Mouse (Mus musculus) midbrain, embryonic 13.5 days (tissue): Measurements from ENCODE around the gene Pdcd1lg2. TPM values are rescaled to one million over a fixed set of nuclear protein-coding genes. Genes with fewer than 3 reads are reported as not detected.

Experiments used
- ATAC-seq: fragments of 200-750 bp; cut with Nextera tagmentation; 2 replicates; pipeline ENCODE4 v1.8.0; 2017; ENCODE audit warnings: mild to moderate bottlenecking, moderate TSS enrichment, moderate library complexity
- H3K27ac ChIP-seq: fragments of 300-500 bp; sonication (generic); 2 replicates; pipeline ENCODE4 v1.5.1; 2015; ENCODE audit warnings: inconsistent platforms, mild to moderate bottlenecking, moderate library complexity
- H3K27me3 ChIP-seq: fragments of 300-500 bp; sonication (generic); 2 replicates; pipeline ENCODE4 v1.6.1; 2015; ENCODE audit warnings: mild to moderate bottlenecking, inconsistent platforms
- H3K36me3 ChIP-seq: fragments of 300-500 bp; sonication (generic); 2 replicates; pipeline ENCODE4 v1.6.1; 2015; ENCODE audit warnings: mild to moderate bottlenecking, inconsistent platforms
- H3K4me1 ChIP-seq: fragments of 300-500 bp; sonication (generic); replicated peaks from 2 replicates; pipeline ENCODE4 v1.6.1; 2015; ENCODE audit warnings: inconsistent platforms
- H3K4me2 ChIP-seq: fragments of 300-500 bp; sonication (generic); replicated peaks from 2 replicates; pipeline ENCODE4 v1.6.1; 2015; ENCODE audit warnings: moderate library complexity, mild to moderate bottlenecking, inconsistent platforms
- H3K4me3 ChIP-seq: fragments of 300-500 bp; sonication (generic); replicated peaks from 2 replicates; pipeline ENCODE4 v1.5.1; 2015; ENCODE audit warnings: mild to moderate bottlenecking, inconsistent platforms
- H3K9ac ChIP-seq: fragments of 300-500 bp; sonication (generic); replicated peaks from 2 replicates; pipeline ENCODE4 v1.6.1; 2015; ENCODE audit warnings: mild to moderate bottlenecking, inconsistent platforms
- H3K9me3 ChIP-seq: fragments of 300-500 bp; sonication (generic); 2 replicates; pipeline ENCODE4 v1.6.1; 2016; ENCODE audit warnings: mild to moderate bottlenecking, inconsistent platforms
- WGBS: fragments of 180-500 bp; shearing (Covaris S2); methylation state at CpG from one replicate; pipeline ENCODE4 v1.1.7; 2015; 5-methylcytosine and 5-hydroxymethylcytosine counted together
- polyA plus RNA-seq: library from polyadenylated mRNA; unstranded; fragments of >200 nt; fragmentation: Nextera tagmentation; extraction: Ambion mirVana; gene quantifications from 2 replicates; pipeline ENCODE4 v1.2.1, GENCODE M21; 2015

Gene Pdcd1lg2
- polyA plus RNA-seq, 1 experiment from 2014 or later: 0.09 TPM

GRCm38 (mm10) chr19:29481578-29481977 lies 70.9 kb downstream of the Pdcd1lg2 start:
- ATAC-seq: no peak
- H3K9me3 ChIP-seq: no peaks in the 10 kb centered on the region
- H3K27me3 ChIP-seq: no peaks in the 10 kb centered on the region
- H3K36me3 ChIP-seq: no peaks in the 10 kb centered on the region
- WGBS: 66% methylated on average over 6 of the region's 6 CpGs
- H3K4me2 ChIP-seq: no peak overlapping the region
- H3K4me1 ChIP-seq: peaks cover 10% of the 10 kb centered on the region
- H3K9ac ChIP-seq: no peak overlapping the region
- H3K4me3 ChIP-seq: no peak overlapping the region
- no peak overlapping the region for H3K27ac ChIP-seq

GRCm38 (mm10) chr19:29482148-29482547 lies 71.4 kb downstream of the Pdcd1lg2 start:
- no peak for ATAC-seq
- Histone ChIP-seq H3K9ac (no peak overlapping the region), H3K9me3 (no peaks in the 10 kb centered on the region), H3K4me3 (no peak overlapping the region), H3K27me3 (no peaks in the 10 kb centered on the region), H3K36me3 (no peaks in the 10 kb centered on the region), H3K4me1 (peaks cover 10% of the 10 kb centered on the region), H3K27ac (no peak overlapping the region), H3K4me2 (no peak overlapping the region)
- 67% methylated on average over 5 of the region's 5 CpGs for WGBS

DNA sequence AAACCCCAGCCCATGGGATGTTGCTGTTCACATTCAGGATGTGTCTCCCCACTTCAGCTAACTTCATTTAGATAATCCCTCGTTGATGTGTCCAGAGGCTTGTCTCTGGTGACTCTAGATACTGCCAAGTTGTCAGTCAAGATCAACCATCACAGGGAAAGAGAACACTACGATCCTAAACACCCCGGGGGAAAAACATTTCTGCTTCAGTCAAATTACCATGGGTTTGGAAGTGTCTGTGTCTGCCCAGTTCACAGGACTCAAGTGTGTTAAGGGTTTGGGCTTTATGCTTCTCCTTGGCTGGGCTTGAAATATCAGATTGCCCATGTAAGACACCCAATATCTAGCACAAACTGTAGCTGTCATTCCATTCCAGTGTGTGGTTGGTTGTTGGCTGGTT lies 71.9 kb downstream of the Pdcd1lg2 start:
- Histone ChIP-seq H3K4me1 (peaks cover 10% of the 10 kb centered on the region), H3K36me3 (no peaks in the 10 kb centered on the region), H3K4me2 (no peak overlapping the region), H3K4me3 (no peak overlapping the region), H3K9me3 (no peaks in the 10 kb centered on the region), H3K9ac (no peak overlapping the region), H3K27me3 (no peaks in the 10 kb centered on the region), H3K27ac (no peak overlapping the region)
- 55% methylated on average over 3 of the region's 3 CpGs for WGBS
- ATAC-seq: no peak

GRCm38 (mm10) chr19:29483386-29483785 lies 72.7 kb downstream of the Pdcd1lg2 start:
- Histone ChIP-seq H3K4me1 (peaks cover 10% of the 10 kb centered on the region), H3K9ac (no peak overlapping the region), H3K4me3 (no peak overlapping the region), H3K36me3 (no peaks in the 10 kb centered on the region), H3K27me3 (no peaks in the 10 kb centered on the region), H3K9me3 (no peaks in the 10 kb centered on the region), H3K27ac (no peak overlapping the region), H3K4me2 (no peak overlapping the region)
- no peak for ATAC-seq
- 78% methylated on average over 2 of the region's 2 CpGs for WGBS

GRCm38 (mm10) chr19:29484537-29484936 lies 73.8 kb downstream of the Pdcd1lg2 start:
- Histone ChIP-seq H3K9me3 (no peaks in the 10 kb centered on the region), H3K9ac (no peak overlapping the region), H3K27ac (no peak overlapping the region), H3K36me3 (no peaks in the 10 kb centered on the region), H3K4me1 (peaks cover 10% of the 10 kb centered on the region), H3K4me3 (no peak overlapping the region), H3K27me3 (no peaks in the 10 kb centered on the region), H3K4me2 (no peak overlapping the region)
- no peak for ATAC-seq
- 72% methylated on average over 2 of the region's 2 CpGs for WGBS

- no peaks in the 10 kb centered on the region for H3K36me3 ChIP-seq
- no peaks in the 10 kb centered on the region for H3K27me3 ChIP-seq
- no peak overlapping the region for H3K9ac ChIP-seq
- peaks cover 10% of the 10 kb centered on the region for H3K4me1 ChIP-seq
- no peak for ATAC-seq
- H3K9me3 ChIP-seq: no peaks in the 10 kb centered on the region
- 88% methylated on average over 3 of the region's 3 CpGs for WGBS
- H3K4me3 ChIP-seq: no peak overlapping the region
- H3K4me2 ChIP-seq: no peak overlapping the region
- no peak overlapping the region for H3K27ac ChIP-seq
Measured at GRCm38 (mm10) chr19:29485257-29485948, 74.7 kb downstream of the Pdcd1lg2 start.

GRCm38 (mm10) chr19:29486545-29487206 lies 76.0 kb downstream of the Pdcd1lg2 start:
- Histone ChIP-seq H3K27me3 (no peaks in the 10 kb centered on the region), H3K9me3 (no peaks in the 10 kb centered on the region), H3K27ac (no peak overlapping the region), H3K4me3 (no peak overlapping the region), H3K4me1 (peaks cover 10% of the 10 kb centered on the region), H3K9ac (no peak overlapping the region), H3K4me2 (no peak overlapping the region), H3K36me3 (no peaks in the 10 kb centered on the region)
- 85% methylated on average over 7 of the region's 7 CpGs for WGBS
- no peak for ATAC-seq

GRCm38 (mm10) chr19:29487326-29488072 lies 76.8 kb downstream of the Pdcd1lg2 start:
- no peak overlapping the region for H3K4me2 ChIP-seq
- H3K4me1 ChIP-seq: peaks cover 4% of the 10 kb centered on the region
- 90% methylated on average over 14 of the region's 14 CpGs for WGBS
- H3K27ac ChIP-seq: no peak overlapping the region
- ATAC-seq: no peak
- H3K9ac ChIP-seq: no peak overlapping the region
- H3K27me3 ChIP-seq: no peaks in the 10 kb centered on the region
- H3K4me3 ChIP-seq: no peak overlapping the region
- H3K36me3 ChIP-seq: no peaks in the 10 kb centered on the region
- no peaks in the 10 kb centered on the region for H3K9me3 ChIP-seq

- Histone ChIP-seq H3K9me3 (no peaks in the 10 kb centered on the region), H3K27me3 (no peaks in the 10 kb centered on the region), H3K4me2 (no peak overlapping the region), H3K4me3 (no peak overlapping the region), H3K36me3 (no peaks in the 10 kb centered on the region), H3K27ac (no peak overlapping the region), H3K9ac (no peak overlapping the region), H3K4me1 (no peaks in the 10 kb centered on the region)
- ATAC-seq: no peak
- 78% methylated on average over 6 of the region's 6 CpGs for WGBS
Measured at GRCm38 (mm10) chr19:29488073-29488390, 77.3 kb downstream of the Pdcd1lg2 start.

- Histone ChIP-seq H3K27me3 (no peaks in the 10 kb centered on the region), H3K36me3 (no peaks in the 10 kb centered on the region), H3K4me2 (no peak overlapping the region), H3K9ac (no peak overlapping the region), H3K4me3 (no peak overlapping the region), H3K9me3 (no peaks in the 10 kb centered on the region), H3K27ac (no peak overlapping the region), H3K4me1 (no peaks in the 10 kb centered on the region)
- no peak for ATAC-seq
- WGBS: 78% methylated on average over 10 of the region's 10 CpGs
Measured at GRCm38 (mm10) chr19:29488420-29488819, 77.7 kb downstream of the Pdcd1lg2 start.

GRCm38 (mm10) chr19:29489785-29490284 lies 79.1 kb downstream of the Pdcd1lg2 start:
- WGBS: 87% methylated on average over 3 of the region's 3 CpGs
- no peak for ATAC-seq

DNA sequence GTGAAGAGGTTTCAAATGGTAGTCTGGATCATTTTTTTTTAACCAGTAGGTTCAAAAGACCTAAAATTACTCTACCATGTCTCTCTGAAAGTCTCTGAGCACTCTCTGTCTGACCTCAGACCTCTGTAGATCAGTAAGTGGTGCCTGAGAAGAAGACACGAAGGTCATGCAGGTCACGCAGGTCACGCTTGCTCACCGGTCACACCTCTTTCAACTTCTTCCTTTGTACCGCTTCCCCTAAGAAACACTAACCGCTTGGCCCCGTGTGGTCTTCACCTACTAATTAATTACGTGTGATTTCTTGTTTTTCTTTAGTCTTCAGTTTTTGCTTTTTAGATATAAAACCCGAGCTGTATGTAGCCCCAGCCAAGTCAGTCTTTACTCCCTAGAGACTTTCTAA lies 80.7 kb downstream of the Pdcd1lg2 start:
- Histone ChIP-seq H3K9ac (no peak overlapping the region), H3K4me1 (no peaks in the 10 kb centered on the region), H3K4me3 (no peak overlapping the region), H3K36me3 (no peaks in the 10 kb centered on the region), H3K27ac (no peak overlapping the region), H3K4me2 (no peak overlapping the region), H3K9me3 (no peaks in the 10 kb centered on the region), H3K27me3 (no peaks in the 10 kb centered on the region)
- 77% methylated on average over 9 of the region's 9 CpGs for WGBS
- ATAC-seq: no peak

More at GRCm38 (mm10) chr19:29489785-29490284, 79.1 kb downstream of the Pdcd1lg2 start:
- H3K27ac ChIP-seq: no peak overlapping the region
- no peaks in the 10 kb centered on the region for H3K27me3 ChIP-seq
- H3K4me2 ChIP-seq: no peak overlapping the region
- H3K4me1 ChIP-seq: no peaks in the 10 kb centered on the region
- H3K9me3 ChIP-seq: no peaks in the 10 kb centered on the region
- no peak overlapping the region for H3K9ac ChIP-seq
- H3K36me3 ChIP-seq: no peaks in the 10 kb centered on the region
- no peak overlapping the region for H3K4me3 ChIP-seq
